Mouse (Mus musculus) layer of hippocampus, adult 2 months (tissue): ENCODE data around the gene Asgr2. TPM values are rescaled to one million over a fixed set of nuclear protein-coding genes. Genes with fewer than 3 reads are reported as not detected.
A peak's percentile ranks its signal among the peaks of the same experiment; 100 is the strongest.

Source experiments
- DNase-seq, 2 experiments: peaks; one replicate each; pipeline ENCODE4 v3.0.0; 2022; ENCODE audit warnings: low spot score in 2 of 2
- H3K27ac ChIP-seq: fragments of 200-600 bp; 2 replicates; pipeline ENCODE4 v1.8.1; 2022
- H3K4me3 ChIP-seq: fragments of 200-600 bp; 2 replicates; pipeline ENCODE4 v1.8.1; 2022; ENCODE audit warnings: mild to moderate bottlenecking
- CTCF ChIP-seq: fragments of 200-600 bp; conservative IDR thresholded peaks from 2 replicates; pipeline ENCODE4 v1.8.1; 2022; ENCODE audit warnings: antibody characterized with exemption, mild to moderate bottlenecking, moderate library complexity
- total RNA-seq, 2 experiments: library from RNA; stranded (reverse); gene quantifications; 2 replicates each; pipeline ENCODE4 v1.2.3; 2021

Gene Asgr2
- total RNA-seq, 2 experiments from 2014 or later: not detected

DNA sequence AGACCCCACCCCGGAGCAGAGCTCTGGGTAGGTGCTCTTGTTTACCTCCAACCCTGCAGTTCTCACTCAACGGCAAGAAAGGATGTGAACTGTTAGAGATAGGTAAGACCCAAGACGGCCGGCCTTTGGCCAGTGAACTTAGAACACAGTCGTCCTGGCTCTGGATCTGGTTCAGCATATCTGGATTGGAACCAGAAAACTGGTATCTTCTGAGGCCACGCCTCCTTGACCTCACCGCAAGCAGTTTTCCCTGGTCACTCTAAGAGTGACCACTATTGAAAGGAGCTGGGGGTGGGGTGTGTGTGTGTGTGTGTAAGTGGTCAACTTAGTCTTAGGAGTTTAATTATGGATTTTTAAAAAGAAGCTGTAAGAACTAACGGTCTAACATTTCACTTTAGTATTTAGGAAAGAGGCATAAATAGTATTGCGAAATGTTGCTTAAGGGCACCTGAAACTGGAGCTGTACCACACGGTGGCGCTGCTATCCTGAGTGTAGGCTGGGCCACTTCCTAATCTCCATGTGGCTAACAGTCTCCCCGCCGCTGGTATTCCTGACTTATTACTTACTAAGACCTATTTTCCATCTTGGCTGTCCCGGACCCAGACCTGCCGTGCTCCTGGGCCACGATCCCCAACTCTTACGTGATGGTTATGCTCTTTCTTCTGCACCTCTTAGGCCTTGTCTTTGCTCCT, 17.9 kb upstream of the Asgr2 start:
- peak; percentile 87 for TF ChIP-seq CTCF
- DNase-seq: peak; percentile 44 to 87
- Histone ChIP-seq H3K27ac (no peak overlapping the region), H3K4me3 (no peak overlapping the region)

DNA sequence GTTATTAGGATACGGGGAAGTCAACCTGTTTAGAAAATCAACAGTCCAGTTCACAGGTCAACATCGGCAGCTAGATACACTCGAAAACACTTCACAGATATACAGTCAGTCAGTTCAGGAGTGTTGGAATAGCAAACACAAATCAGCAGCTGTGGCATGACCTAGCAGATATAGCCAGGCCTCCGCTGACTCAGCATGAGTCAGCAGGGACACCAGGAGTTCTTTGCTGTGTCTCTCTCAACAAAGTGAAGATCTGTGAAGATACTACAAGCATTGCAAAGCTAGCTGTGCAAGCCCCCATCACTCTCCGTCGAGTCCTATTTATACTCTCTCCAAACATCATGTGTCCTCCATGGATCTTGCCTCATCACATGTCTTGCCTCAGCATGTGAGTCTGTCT, 16.9 kb upstream of the Asgr2 start:
- no peak for TF ChIP-seq CTCF
- DNase-seq: no peak
- Histone ChIP-seq H3K27ac (no peak overlapping the region), H3K4me3 (no peak overlapping the region)

DNA sequence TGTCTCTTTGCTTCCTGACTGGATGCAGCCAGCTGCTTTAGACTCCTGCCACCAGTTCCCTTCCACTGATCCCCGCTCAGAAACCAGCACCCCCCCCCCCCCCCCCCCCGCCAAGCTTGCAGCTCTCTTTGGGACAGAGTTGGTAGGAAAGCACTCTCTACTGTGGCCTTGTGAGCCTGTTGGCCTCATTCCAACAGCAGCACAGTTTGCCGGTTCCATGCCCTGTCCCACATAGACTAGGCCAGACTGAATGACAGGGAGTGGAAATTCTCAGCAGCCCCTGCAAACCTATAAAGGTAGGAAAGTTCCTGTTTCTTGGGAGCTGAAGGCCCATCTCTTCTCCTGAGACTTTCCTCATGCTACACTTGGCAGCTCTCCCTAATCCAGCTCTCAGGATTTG, 15.0 kb upstream of the Asgr2 start:
- no peak overlapping the region for H3K27ac ChIP-seq
- DNase-seq: no peak
- TF ChIP-seq CTCF: no peak
- H3K4me3 ChIP-seq: no peak overlapping the region

DNA sequence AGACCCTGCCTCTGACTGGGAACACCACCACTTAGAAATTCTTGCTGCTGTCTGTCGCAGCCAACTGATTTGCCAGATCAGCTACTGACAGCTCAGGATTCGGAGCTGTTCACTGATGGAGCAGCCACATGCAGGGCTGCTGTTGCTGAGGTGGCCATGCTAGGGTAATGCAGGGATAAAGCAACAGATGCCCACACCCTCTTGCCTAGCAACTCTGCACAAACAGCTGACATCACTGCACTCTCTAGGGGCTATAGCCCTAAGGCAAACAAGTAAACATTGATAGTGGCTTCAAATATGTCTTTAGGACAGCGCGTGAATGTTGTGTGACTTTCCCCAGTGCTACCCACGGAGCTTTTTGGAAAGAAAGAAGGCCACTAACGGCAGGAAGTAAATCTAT, 13.3 kb upstream of the Asgr2 start:
- Histone ChIP-seq H3K4me3 (no peak overlapping the region), H3K27ac (no peak overlapping the region)
- DNase-seq: no peak
- no peak for TF ChIP-seq CTCF

DNA sequence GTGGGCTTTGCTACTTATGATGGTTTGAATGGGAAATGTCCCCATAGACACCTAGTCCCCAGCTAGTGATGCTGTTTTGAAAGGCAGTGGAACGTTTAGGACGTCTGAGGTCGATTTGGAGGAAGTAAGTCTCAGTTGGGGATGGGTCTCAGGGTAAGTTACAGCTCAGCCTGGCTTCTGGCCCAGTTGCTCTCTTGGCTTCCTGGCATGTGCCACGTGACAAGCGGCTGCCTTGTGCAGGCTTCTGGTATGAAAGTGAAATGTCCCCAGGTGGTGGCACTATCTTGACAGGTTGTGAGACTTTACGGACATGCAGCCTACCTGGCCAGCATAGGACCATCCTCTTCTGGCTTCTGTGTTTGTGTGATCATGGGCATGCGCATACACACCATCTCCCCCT, 12.5 kb upstream of the Asgr2 start:
- Histone ChIP-seq H3K4me3 (no peak overlapping the region), H3K27ac (no peak overlapping the region)
- no peak for DNase-seq
- TF ChIP-seq CTCF: no peak

DNA sequence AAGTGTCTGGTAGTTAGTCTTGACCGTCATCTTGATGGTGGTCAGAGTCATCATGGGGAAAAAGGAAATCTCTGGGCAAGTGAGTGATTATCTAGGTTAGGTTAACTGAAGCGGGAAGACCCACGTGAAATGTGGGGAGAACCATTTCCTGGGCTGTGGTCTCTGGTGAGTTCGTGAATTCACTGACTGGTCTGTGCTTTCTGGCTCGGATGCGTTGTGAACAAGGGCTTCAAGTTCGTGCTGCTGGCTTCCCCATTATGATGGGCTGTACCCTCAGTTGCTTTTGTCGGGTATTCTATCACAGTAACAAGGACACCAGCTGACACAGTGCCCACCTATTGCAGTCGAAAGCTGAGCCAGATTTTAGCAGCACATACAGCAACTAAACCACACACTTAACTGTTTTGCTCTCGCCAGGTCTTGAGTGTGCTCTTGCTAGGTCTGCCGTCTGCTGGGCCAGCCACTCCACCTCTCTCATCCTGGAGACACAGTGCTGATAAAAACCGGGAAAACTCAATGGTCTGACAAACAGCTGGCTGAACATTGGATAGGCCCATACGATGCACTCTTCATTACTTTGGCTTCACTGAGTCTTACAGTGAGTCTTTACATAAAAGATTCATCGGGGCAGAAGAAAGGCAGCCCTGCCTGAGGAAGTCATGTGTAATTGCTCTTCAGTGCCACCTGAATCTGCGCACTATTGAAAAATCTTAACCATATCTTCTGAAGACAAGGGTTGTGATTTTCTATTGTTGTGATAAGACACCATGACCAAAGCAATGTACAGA, 11.4 kb upstream of the Asgr2 start:
- no peak overlapping the region for H3K4me3 ChIP-seq
- no peak for TF ChIP-seq CTCF
- no peak overlapping the region for H3K27ac ChIP-seq
- no peak for DNase-seq

DNA sequence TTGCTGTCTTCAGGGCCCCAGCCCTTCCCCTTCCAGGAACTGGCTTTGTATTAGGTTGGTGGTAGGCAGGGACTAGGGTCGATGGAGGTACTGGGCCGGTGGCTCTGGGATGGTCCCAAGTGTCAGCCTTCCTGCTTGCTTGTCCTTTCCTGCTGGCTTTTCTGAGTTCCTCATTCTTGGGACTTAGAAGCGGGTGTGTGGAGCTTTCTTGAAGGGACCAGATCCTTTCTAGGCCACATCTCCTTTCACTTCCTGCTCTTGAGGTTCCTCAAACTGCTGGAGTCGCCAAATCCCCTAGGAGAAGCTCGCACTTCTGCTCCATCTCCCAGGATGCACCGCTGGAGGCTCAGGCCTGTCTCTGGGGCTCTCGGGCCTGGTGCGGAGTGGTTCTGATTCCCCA, 7.9 kb upstream of the Asgr2 start:
- H3K4me3 ChIP-seq: no peak overlapping the region
- DNase-seq: no peak
- no peak overlapping the region for H3K27ac ChIP-seq
- no peak for TF ChIP-seq CTCF

DNA sequence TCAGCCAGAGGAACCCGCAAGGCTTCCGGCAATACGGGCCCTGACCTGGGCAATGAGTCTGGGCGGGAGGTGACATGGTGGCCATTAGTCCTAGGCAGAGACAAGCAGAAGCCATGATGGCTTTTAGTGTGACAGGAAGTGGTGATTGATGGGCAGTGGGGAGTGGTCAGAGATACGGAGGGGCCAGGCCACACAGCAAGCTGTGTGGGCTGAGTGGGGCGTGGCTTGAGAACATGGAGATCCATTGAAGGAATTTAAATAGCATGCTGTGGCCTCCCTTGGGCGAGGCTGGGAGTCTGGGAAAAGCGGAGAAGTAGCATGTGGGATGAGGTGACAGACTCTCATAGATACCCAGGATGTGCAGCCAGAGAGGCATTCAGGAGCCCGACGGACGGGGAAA, 5.0 kb downstream of the Asgr2 start:
- no peak for TF ChIP-seq CTCF
- Histone ChIP-seq H3K4me3 (no peak overlapping the region), H3K27ac (no peak overlapping the region)
- no peak for DNase-seq

DNA sequence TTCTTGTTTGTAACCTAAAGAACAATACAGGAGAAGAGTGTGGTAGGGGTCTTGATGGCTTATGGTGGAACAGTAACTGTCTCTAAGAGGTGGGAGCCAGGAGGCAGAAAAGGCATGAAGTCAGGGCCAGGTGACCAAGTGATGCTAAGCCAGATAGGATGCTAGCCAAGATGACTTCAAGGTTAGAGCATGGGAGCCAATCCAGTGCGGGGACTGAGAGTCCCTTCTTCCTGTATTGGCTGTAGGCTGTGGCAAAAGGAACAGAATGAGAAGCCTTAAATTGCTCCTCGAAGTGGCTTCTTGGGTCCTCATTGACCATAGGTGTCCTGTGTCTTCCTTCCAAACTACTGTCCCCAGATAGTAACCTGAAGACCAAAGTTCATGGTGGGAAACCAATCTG, 6.7 kb downstream of the Asgr2 start:
- no peak for DNase-seq
- Histone ChIP-seq H3K4me3 (no peak overlapping the region), H3K27ac (no peak overlapping the region)
- TF ChIP-seq CTCF: no peak

DNA sequence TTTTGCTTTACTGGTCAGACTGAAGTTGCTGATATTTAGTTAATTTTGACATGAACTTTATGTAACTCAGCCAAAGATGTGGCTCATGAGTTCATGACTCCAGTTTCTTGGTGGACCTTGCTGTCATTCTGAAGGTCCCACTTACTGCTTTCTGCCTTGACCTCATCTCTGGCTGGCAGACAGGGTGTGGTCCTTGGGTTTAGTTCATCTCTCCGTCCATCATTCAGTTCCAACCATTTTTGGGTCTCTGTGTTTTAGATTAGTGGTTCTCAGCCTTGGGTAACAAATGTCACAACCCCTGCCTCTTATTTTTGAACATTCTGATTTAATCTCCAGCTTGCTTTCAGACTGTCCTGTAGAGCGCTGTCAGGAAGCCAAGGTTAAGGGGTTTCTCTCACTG, 7.4 kb downstream of the Asgr2 start:
- Histone ChIP-seq H3K27ac (no peak overlapping the region), H3K4me3 (no peak overlapping the region)
- TF ChIP-seq CTCF: no peak
- DNase-seq: no peak

DNA sequence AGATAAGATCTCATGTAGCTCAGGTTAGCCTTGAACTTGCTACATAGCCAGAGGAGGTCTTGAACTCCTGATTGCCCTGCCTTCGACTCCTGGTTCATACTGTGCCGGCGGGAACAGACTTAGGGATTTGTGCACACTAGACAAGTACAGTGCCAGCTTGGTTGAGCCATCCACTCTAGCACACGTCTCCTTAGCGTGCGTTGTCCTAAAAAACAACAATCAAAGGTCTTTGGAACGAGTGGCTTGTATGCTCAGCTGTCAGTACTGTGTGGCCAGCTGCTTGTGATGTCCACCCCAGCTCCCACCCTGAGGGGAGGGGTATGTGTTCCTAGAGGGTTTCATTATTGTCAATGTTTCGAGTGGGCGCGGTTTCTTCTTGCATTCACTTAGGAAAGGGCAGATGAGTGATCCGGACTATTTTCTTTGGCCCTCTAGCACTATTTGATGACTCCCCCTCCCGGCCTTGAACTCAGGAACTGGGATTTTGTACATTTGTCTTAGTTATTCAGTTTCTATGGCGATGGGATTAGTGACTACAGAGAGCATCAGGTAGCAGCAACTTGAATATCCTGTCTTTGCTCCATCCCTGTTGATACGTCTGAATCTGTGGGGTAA, 11.4 kb downstream of the Asgr2 start:
- H3K27ac ChIP-seq: no peak overlapping the region
- no peak for DNase-seq
- no peak for TF ChIP-seq CTCF
- no peak overlapping the region for H3K4me3 ChIP-seq

DNA sequence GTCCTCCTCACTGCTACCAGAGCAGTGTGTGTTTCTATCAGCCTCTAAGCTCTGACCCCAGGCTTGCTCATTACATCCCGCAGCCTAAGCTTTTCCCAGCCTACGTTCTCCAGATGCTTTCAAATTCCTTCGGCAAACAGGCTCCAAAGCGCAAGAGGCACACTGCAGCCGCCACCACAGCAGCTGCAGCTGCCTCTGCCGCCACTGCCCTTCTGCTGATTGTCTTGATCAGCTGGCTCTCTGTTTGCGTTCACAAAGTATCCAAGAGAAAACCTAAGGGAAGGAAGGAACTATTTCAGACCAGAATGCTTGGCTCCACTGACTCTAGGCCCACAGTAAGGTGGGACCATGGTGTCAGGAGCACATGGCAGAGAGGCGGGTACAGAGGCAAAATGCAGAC, 14.6 kb downstream of the Asgr2 start:
- Histone ChIP-seq H3K4me3 (no peak overlapping the region), H3K27ac (no peak overlapping the region)
- DNase-seq: no peak
- TF ChIP-seq CTCF: no peak

DNA sequence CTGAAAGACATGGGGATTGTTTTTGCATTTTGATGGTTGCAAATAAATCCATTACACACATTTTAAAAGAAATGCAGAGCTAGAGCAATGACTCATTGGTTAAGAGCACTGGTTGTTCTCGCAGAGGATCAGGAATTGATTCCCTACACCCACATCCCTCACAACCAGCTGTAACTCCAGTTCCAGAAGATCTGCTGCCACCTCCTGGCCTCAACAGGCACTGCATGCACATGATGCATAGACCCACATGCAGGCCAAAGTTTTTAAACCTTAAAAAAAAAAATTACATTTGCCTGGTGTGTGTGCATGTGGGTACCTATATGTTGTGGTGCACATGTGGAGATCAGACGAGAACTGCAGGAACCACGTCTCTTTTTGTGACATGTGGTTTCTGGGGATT, 17.7 kb downstream of the Asgr2 start:
- DNase-seq: no peak
- no peak overlapping the region for H3K4me3 ChIP-seq
- TF ChIP-seq CTCF: peak; percentile 73
- H3K27ac ChIP-seq: no peak overlapping the region

DNA sequence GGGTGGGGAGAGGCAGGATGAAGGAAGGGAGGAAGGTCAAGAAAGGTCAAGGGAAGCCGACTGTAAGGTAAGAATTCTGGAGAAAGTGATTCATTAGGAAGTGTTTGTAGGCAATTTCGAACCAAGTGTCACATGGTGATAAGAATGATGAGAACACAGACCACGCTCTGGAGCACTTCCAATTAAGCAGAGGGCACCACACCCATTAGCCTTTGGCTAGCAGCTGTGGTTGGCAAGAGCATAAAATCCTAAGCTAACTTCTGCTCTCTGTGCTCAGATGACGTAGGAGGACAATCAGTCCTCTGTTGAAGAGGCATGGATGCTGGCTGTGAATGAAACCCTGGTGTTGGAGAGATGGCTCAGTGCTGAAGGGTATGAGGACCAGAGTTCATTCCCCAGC, 22.1 kb downstream of the Asgr2 start:
- no peak for DNase-seq
- Histone ChIP-seq H3K4me3 (no peak overlapping the region), H3K27ac (no peak overlapping the region)
- no peak for TF ChIP-seq CTCF
